Mouse (Mus musculus): Measurements from ENCODE around the gene Zfp574. TPM values are rescaled to one million over a fixed set of nuclear protein-coding genes. Genes with fewer than 3 reads are reported as not detected.

Gene Zfp574
- total RNA-seq, 1 experiment = 18.9 TPM

GRCm38 (mm10) chr7:25127971-25128370 is 55.6 kb downstream of the Zfp574 start:
- H3K9me3 ChIP-seq (ENCODE audit: control insufficient read depth, insufficient read depth, low read depth, low read length) = no peaks in the 10 kb centered on the region
- no peak for DNase-seq (ENCODE audit: low read depth, low spot score)
- H3K4me3 ChIP-seq (ENCODE audit: insufficient read depth in 1 of 2, low read depth in 1 of 2, low read length in 2 of 2, poor library complexity in 1 of 2, severe bottlenecking in 1 of 2) = no peak overlapping the region
- H3K4me1 ChIP-seq (ENCODE audit: control insufficient read depth in 2 of 2, insufficient read depth in 2 of 2, low read length in 2 of 2, poor library complexity in 1 of 2) = peaks cover 3 to 4% of the 10 kb centered on the region in 2 experiments; a peak in 3 of 4 replicates
- no peak overlapping the region for H3K9ac ChIP-seq (ENCODE audit: insufficient read depth, low read depth, low read length, poor library complexity, severe bottlenecking)
- no peaks in the 10 kb centered on the region for H3K36me3 ChIP-seq (ENCODE audit: control insufficient read depth, insufficient read depth, low read length, poor library complexity, severe bottlenecking)
- in situ Hi-C loops (cut with MboI; ENCODE audit: low sequenced_read_pairs in 2 of 2, unreplicated experiment in 2 of 2) = no loop called here
- TF ChIP-seq MAFK (IDR thresholded peaks at IDR 0.05; ENCODE audit: insufficient read depth, low read depth, low read length) (no peak), HCFC1 (IDR thresholded peaks at IDR 0.05; ENCODE audit: borderline replicate concordance, insufficient read depth, low read length) (no peak), CHD2 (IDR thresholded peaks at IDR 0.05; ENCODE audit: low read depth, low read length) (no peak), ZNF384 (IDR thresholded peaks at IDR 0.05; ENCODE audit: low read depth, low read length) (no peak), ZC3H11A (IDR thresholded peaks at IDR 0.05; ENCODE audit: borderline replicate concordance, low read depth, low read length) (no peak)
- H3K27ac ChIP-seq (ENCODE audit: insufficient read depth, low read depth, low read length, poor library complexity, severe bottlenecking) = no peak overlapping the region

GRCm38 (mm10) chr7:25129390-25129979 is 57.1 kb downstream of the Zfp574 start:
- no peak overlapping the region for H3K27ac ChIP-seq (ENCODE audit: insufficient read depth, low read depth, low read length, poor library complexity, severe bottlenecking)
- TF ChIP-seq ZC3H11A (IDR thresholded peaks at IDR 0.05; ENCODE audit: borderline replicate concordance, low read depth, low read length) (no peak), CHD2 (IDR thresholded peaks at IDR 0.05; ENCODE audit: low read depth, low read length) (no peak), MAFK (IDR thresholded peaks at IDR 0.05; ENCODE audit: insufficient read depth, low read depth, low read length) (no peak), HCFC1 (IDR thresholded peaks at IDR 0.05; ENCODE audit: borderline replicate concordance, insufficient read depth, low read length) (no peak), ZNF384 (IDR thresholded peaks at IDR 0.05; ENCODE audit: low read depth, low read length) (no peak)
- no peaks in the 10 kb centered on the region for H3K36me3 ChIP-seq (ENCODE audit: control insufficient read depth, insufficient read depth, low read length, poor library complexity, severe bottlenecking)
- DNase-seq (ENCODE audit: low read depth, low spot score) = no peak
- H3K9ac ChIP-seq (ENCODE audit: insufficient read depth, low read depth, low read length, poor library complexity, severe bottlenecking) = no peak overlapping the region
- H3K4me1 ChIP-seq (ENCODE audit: control insufficient read depth in 2 of 2, insufficient read depth in 2 of 2, low read length in 2 of 2, poor library complexity in 1 of 2) = peaks cover 4 to 10% of the 10 kb centered on the region in 2 experiments; a peak in 3 of 4 replicates
- H3K9me3 ChIP-seq (ENCODE audit: control insufficient read depth, insufficient read depth, low read depth, low read length) = no peaks in the 10 kb centered on the region
- in situ Hi-C loops (cut with MboI; ENCODE audit: low sequenced_read_pairs in 2 of 2, unreplicated experiment in 2 of 2) = no loop called here
- no peak overlapping the region for H3K4me3 ChIP-seq (ENCODE audit: insufficient read depth in 1 of 2, low read depth in 1 of 2, low read length in 2 of 2, poor library complexity in 1 of 2, severe bottlenecking in 1 of 2)

- Histone ChIP-seq H3K4me3 (ENCODE audit: insufficient read depth in 1 of 2, low read depth in 1 of 2, low read length in 2 of 2, poor library complexity in 1 of 2, severe bottlenecking in 1 of 2) (no peak overlapping the region), H3K36me3 (ENCODE audit: control insufficient read depth, insufficient read depth, low read length, poor library complexity, severe bottlenecking) (no peaks in the 10 kb centered on the region), H3K27ac (ENCODE audit: insufficient read depth, low read depth, low read length, poor library complexity, severe bottlenecking) (no peak overlapping the region), H3K9ac (ENCODE audit: insufficient read depth, low read depth, low read length, poor library complexity, severe bottlenecking) (no peak overlapping the region), H3K4me1 (ENCODE audit: control insufficient read depth in 2 of 2, insufficient read depth in 2 of 2, low read length in 2 of 2, poor library complexity in 1 of 2) (peaks cover 4 to 10% of the 10 kb centered on the region in 2 experiments; a peak in 3 of 4 replicates), H3K9me3 (ENCODE audit: control insufficient read depth, insufficient read depth, low read depth, low read length) (no peaks in the 10 kb centered on the region)
- in situ Hi-C loops (cut with MboI; ENCODE audit: low sequenced_read_pairs in 2 of 2, unreplicated experiment in 2 of 2) = no loop called here
- no peak for DNase-seq (ENCODE audit: low read depth, low spot score)
- TF ChIP-seq ZC3H11A (IDR thresholded peaks at IDR 0.05; ENCODE audit: borderline replicate concordance, low read depth, low read length) = no peak
- TF ChIP-seq HCFC1 (IDR thresholded peaks at IDR 0.05; ENCODE audit: borderline replicate concordance, insufficient read depth, low read length) = no peak
- TF ChIP-seq MAFK (IDR thresholded peaks at IDR 0.05; ENCODE audit: insufficient read depth, low read depth, low read length) = no peak
- no peak for TF ChIP-seq CHD2 (IDR thresholded peaks at IDR 0.05; ENCODE audit: low read depth, low read length)
- no peak for TF ChIP-seq ZNF384 (IDR thresholded peaks at IDR 0.05; ENCODE audit: low read depth, low read length)
Observed at GRCm38 (mm10) chr7:25130565-25130964, 58.2 kb downstream of the Zfp574 start.

GRCm38 (mm10) chr7:25131247-25131646 is 58.9 kb downstream of the Zfp574 start:
- Histone ChIP-seq H3K27ac (ENCODE audit: insufficient read depth, low read depth, low read length, poor library complexity, severe bottlenecking) (no peak overlapping the region), H3K36me3 (ENCODE audit: control insufficient read depth, insufficient read depth, low read length, poor library complexity, severe bottlenecking) (no peaks in the 10 kb centered on the region), H3K4me1 (ENCODE audit: control insufficient read depth in 2 of 2, insufficient read depth in 2 of 2, low read length in 2 of 2, poor library complexity in 1 of 2) (peaks cover 4 to 10% of the 10 kb centered on the region in 2 experiments; a peak in 3 of 4 replicates), H3K9me3 (ENCODE audit: control insufficient read depth, insufficient read depth, low read depth, low read length) (no peaks in the 10 kb centered on the region), H3K9ac (ENCODE audit: insufficient read depth, low read depth, low read length, poor library complexity, severe bottlenecking) (no peak overlapping the region), H3K4me3 (ENCODE audit: insufficient read depth in 1 of 2, low read depth in 1 of 2, low read length in 2 of 2, poor library complexity in 1 of 2, severe bottlenecking in 1 of 2) (no peak overlapping the region)
- in situ Hi-C loops (cut with MboI; ENCODE audit: low sequenced_read_pairs in 2 of 2, unreplicated experiment in 2 of 2) = no loop called here
- TF ChIP-seq CHD2 (IDR thresholded peaks at IDR 0.05; ENCODE audit: low read depth, low read length) (no peak), HCFC1 (IDR thresholded peaks at IDR 0.05; ENCODE audit: borderline replicate concordance, insufficient read depth, low read length) (no peak), MAFK (IDR thresholded peaks at IDR 0.05; ENCODE audit: insufficient read depth, low read depth, low read length) (no peak), ZNF384 (IDR thresholded peaks at IDR 0.05; ENCODE audit: low read depth, low read length) (no peak), ZC3H11A (IDR thresholded peaks at IDR 0.05; ENCODE audit: borderline replicate concordance, low read depth, low read length) (no peak)
- DNase-seq (ENCODE audit: low read depth, low spot score) = no peak
